Mouse (Mus musculus) gastrocnemius, postnatal 25 days (tissue): ENCODE measurements at regions not wholly inside any gene's neighbourhood (a gene's known extent, or its start where the extent isn't known, plus 50 kb on each side); places are given as distances from the start of the nearest gene placed in this dataset.

Experiments used
- DNase-seq: peaks from one replicate; pipeline ENCODE4 v3.0.0; 2022

DNA sequence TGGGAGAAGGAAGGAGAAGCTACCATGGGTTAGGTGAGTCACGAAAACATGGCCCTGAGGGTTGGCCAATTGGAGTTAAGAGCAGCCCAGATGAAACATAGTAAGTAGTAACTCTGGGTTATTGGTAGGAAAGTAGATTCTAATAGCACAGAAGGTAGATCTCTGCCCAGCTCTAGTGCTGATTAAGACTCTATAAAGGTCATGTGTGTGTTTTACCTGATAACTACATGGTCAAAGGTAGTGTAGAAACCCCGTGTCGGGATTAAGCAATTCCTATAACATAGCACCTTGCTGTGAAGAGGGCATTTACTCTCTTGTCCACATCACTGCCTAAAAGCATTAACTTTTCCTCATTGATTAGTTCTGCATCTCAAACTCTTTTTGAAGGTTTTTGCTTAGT is 89.0 kb upstream of the Fam241a start:
- no peak for DNase-seq

GRCm38 (mm10) chr3:127977240-127977639 is 81.1 kb upstream of the Fam241a start:
- DNase-seq, result no peak

- DNase-seq, result peak; percentile 7
Observed at GRCm38 (mm10) chr3:127970891-127971290, 74.8 kb upstream of the Fam241a start.

GRCm38 (mm10) chr3:127967170-127967569 is 71.0 kb upstream of the Fam241a start:
- DNase-seq, result no peak

DNA sequence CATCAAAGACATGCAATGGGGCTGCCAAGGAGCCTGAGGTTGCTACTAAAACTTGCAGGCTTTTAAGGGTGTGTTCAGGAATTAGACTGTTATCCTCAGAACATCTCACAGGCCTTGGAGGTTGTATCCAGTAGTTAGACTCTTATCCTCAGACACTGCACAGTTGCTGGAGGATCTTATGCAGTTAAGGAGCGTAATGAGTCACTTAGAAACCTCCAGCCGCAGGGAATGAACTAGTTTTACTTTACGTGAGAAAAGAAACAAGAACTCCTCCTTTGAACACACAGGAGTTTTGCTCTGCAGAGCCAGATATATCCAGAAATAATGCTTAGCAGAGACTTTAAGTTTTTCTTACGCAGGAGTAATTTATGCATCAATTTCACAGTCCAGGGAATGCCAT is 70.1 kb upstream of the Fam241a start:
- no peak for DNase-seq

GRCm38 (mm10) chr3:127958919-127959684 is 63.0 kb upstream of the Fam241a start:
- no peak for DNase-seq

GRCm38 (mm10) chr3:127954856-127955255 is 58.7 kb upstream of the Fam241a start:
- DNase-seq, result no peak

DNA sequence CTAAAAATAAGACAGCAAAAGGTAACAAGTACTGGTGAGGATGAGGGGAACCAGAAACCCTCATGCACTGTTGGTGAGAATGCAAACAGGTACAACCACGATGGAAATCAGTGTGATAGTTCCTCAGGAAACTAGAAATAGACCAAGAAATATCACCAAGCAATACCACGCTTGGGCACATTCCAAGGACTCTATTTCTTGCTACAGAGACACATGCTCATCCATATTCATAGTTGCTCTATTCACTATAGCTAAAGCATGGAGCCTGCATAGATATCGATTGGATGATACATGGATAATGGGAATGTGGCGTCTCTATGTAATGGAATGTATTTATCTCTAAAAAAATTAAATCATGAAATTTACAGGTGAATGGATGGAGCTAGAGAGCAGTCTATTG is 57.5 kb upstream of the Fam241a start:
- no peak for DNase-seq

DNA sequence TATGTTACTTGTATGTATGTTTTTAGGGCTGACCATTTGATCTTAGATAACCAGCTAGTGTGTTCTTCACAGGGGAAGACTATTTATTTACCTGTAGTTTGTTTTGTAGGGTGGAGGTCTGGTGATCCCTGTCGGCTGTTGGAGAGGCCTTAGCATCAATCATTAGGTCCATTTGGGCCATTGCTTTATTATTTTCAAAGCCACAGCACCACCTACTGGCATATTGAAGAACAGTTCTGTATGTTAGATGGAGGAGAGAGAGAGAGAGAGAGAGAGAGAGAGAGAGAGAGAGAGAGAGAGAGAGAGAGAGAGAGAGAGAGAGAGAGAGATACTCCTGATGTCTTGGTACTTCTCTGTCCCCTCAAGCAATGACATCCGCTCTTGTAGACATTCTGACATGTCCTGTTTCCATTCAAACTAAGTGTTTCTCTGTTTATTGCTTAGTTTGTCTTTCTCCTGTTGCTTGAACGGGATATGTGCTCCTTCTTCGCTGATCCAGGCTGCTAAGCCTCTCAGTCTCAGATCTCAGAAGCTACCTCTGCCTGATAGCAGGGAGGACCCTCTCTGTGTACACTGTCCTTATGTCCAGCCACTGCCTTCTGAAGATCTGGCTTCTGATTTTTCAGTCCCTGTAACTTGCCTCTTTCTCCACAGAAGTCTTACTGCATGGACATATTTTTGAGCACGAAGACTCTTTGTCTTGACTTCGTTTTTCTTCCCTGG is 52.9 kb upstream of the Fam241a start:
- DNase-seq, result no peak

GRCm38 (mm10) chr3:127948326-127948725 is 52.2 kb upstream of the Fam241a start:
- no peak for DNase-seq
